Mouse (Mus musculus): ENCODE data around the gene Nek4.

The Nek4 gene

DNA sequence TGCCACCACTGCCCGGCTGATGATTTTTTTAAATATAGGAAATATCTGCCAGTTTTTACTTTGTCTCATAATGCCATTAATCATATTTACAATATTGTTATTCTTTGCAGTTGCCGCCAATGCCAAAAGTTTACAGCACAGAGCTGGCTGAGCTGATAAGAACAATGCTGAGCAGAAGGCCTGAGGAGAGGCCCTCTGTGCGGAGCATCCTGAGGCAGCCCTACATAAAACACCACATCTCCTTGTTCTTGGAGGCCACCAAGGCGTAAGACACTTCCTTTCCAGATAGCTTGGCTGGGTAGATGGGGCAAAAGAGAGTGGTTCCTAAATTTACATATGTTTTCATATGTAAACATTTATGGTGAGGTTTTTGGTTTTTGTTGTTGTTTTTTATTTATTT, 7.9 kb downstream of the Nek4 start:
- no peak for DNase-seq (ENCODE audit: extremely low read depth, insufficient read length, low spot score)

- no peak for DNase-seq (ENCODE audit: extremely low read depth, insufficient read length, low spot score)
Measured at GRCm38 (mm10) chr14:30960366-30960765, 9.2 kb downstream of the Nek4 start.

DNA sequence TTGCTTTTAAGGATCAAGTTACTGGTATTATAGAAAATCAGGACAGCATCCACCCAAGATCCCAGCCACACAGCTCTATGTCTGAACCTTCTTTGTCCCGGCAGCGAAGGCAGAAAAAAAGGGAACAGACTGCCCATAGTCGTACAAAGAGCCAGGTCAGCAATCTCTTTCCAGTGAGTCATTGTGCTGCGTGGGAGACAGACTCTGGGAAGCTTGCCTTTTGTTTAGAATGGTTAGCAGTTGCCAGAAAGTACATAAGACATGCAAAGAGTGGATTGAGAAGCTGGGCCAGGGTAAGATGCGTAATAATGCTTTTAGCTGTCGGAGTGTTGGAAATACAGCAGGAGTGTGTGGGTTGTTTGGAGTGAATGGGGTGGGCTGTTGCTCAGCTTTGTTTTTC, 23.0 kb downstream of the Nek4 start:
- peak; percentile 18 for DNase-seq (ENCODE audit: extremely low read depth, insufficient read length, low spot score)

GRCm38 (mm10) chr14:30976222-30976621, 25.0 kb downstream of the Nek4 start:
- no peak for DNase-seq (ENCODE audit: extremely low read depth, insufficient read length, low spot score)

- no peak for DNase-seq (ENCODE audit: extremely low read depth, insufficient read length, low spot score)
Measured at GRCm38 (mm10) chr14:30996417-30996816, 45.2 kb downstream of the Nek4 start.

- no peak for DNase-seq (ENCODE audit: extremely low read depth, insufficient read length, low spot score)
Measured at GRCm38 (mm10) chr14:31000356-31000755, 49.2 kb downstream of the Nek4 start.

DNA sequence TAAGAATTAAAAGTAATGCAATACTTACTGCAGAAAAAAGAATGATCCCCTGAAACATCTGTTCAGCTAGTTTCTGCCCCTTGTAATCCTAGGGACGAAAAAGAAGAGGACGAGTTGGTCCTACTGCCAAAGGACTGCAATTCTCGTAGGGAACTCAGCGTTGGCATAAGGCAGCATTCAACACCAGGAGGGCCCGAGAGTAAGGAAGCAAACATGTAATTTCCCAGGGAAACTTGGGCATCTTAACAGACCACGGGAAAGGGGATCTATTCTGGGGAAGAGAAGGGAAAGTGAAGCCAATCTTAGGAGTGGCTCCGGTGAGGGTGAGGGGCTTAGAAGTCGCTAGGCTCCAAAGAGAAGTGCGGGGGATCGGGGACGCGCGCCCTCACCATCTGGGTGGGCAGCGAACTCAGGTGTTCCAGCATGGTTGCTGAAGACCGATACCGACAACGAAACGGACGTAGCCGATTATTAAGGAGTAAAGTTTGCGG, 49.7 kb downstream of the Nek4 start:
- DNase-seq (ENCODE audit: extremely low read depth, insufficient read length, low spot score), result no peak

GRCm38 (mm10) chr14:31001307-31002205, 50.4 kb downstream of the Nek4 start, which contains the start of the genes Glt8d1 and Spcs1:
Glt8d1 (plus strand) TSS chr14:31001400.
Spcs1 (minus strand) TSS chr14:31001672.
- peak; percentile 89 for DNase-seq (ENCODE audit: extremely low read depth, insufficient read length, low spot score)

DNA sequence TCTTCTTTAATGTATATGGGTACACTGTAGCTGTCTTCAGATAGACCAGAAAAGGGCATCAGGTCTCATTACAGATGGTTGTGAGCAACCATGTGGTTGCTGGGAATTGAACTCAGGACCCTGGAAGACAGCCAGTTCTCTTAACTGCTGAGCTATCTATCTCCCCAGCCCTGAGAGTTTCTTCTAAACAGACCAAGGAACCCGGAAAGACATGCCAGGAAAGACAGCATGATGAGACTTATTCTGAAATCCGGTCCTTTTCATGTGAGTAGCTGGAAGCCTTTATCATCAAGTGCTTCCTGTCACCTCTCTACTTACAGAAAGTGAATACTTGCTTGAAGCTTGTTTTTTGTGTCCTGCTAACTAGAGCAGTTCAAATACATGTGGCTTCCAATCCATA, 53.4 kb downstream of the Nek4 start:
- no peak for DNase-seq (ENCODE audit: extremely low read depth, insufficient read length, low spot score)

DNA sequence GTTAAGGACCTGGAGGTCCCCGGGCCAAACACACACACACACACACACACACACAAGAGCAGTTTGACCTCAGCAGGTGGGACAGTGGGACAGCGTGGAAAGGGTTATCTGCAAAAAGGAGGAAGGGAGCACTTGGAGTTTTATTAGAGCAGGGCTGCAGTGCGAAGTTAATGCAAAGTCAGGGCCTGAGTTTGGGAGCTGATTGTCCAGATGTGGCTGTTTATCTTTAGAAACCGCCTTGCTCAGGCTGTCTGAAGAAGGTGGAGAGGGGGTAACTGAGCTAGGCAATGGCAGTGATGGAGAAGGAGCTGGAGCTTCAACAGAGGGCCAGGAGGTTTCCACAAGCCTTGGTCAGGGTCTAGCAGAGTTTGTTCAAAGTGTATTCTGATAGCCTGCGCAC, 55.6 kb downstream of the Nek4 start:
- no peak for DNase-seq (ENCODE audit: extremely low read depth, insufficient read length, low spot score)

DNA sequence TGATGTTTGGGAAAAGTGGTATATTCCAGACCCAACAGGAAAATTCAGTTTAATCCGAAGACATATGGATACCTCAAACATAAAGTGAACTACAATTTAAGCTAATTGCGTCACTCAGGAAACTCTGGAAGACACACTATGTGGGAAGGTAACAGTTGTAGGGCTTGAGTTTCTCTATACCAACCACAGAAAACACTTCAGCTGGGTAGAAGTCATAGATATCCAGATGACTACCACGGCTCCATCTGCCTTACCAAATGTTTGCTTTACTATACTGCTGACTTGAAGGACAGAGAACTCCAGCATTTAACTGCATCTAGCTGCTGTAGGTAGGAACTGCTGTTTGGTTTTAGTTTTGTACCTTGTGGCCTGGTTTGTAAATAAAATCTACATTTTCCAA, 60.4 kb downstream of the Nek4 start:
- DNase-seq (ENCODE audit: extremely low read depth, insufficient read length, low spot score), result no peak

GRCm38 (mm10) chr14:31013928-31014327, 62.8 kb downstream of the Nek4 start:
- no peak for DNase-seq (ENCODE audit: extremely low read depth, insufficient read length, low spot score)

DNA sequence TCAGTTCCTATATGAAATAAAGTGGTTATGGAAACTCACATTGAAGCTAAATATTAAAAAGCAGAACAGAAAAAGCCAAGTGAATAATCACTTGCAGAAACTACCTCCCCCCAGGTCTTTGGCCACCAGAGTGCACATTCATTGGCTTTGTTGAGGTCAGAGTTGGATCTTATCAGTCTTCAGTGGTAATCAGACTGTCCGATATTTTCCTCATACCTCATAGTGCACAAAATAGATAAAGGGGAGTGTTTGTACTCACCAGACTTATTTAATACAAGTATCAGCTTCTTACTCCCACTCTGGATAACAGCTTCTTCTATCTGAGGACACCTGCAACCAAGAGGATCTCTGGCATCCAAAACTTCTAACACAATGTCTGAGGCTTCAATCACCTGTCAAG, 64.9 kb downstream of the Nek4 start:
- no peak for DNase-seq (ENCODE audit: extremely low read depth, insufficient read length, low spot score)

DNA sequence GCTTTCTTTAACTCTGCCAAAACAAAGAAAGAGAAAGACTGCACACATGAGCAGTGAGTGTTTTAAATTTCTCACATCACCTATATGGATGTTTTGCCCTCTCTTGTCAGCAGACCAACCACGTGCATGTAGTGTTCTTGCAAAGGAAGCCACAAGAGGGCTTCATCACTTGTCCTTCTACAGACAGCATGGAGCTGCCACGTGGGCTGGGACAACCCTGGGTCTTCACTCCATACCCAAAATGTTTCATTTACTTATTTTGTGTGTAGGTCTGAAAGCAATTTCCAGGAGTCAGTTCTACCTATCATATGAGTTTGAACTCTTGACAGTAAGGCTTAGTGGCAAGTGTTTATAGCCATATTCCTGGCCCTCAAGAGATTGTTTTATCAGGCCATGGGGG, 66.7 kb downstream of the Nek4 start:
- peak; percentile 29 for DNase-seq (ENCODE audit: extremely low read depth, insufficient read length, low spot score)

DNA sequence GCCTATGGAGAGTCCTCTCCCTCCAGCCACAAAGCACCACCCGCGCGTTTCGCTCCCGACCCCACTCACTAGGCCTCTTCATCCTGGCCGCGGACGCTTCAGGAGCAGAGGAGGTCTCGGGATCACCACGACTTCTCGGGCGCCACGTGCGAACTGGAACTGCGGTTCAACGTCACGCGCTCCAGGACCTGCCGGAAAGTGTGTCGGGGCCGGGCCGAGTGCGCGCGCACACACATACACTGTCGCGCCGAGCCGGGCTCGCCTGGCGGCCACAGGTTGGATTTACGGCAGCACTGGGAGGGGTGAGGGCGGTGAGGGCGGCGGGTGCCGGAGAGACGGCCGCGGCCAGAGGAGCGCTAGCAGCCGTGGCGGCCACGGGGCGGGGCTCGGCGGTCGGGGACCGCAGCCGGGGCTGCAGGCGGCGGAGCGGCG, 67.7 kb downstream of the Nek4 start, which contains the start of the genes Pbrm1 and Gnl3:
Pbrm1 (plus strand) TSS at position 279 of the 432 bp plus-strand sequence.
Gnl3 (minus strand) TSS at position 293 of the 432 bp plus-strand sequence.
- peak; percentile 97 for DNase-seq (ENCODE audit: extremely low read depth, insufficient read length, low spot score)

DNA sequence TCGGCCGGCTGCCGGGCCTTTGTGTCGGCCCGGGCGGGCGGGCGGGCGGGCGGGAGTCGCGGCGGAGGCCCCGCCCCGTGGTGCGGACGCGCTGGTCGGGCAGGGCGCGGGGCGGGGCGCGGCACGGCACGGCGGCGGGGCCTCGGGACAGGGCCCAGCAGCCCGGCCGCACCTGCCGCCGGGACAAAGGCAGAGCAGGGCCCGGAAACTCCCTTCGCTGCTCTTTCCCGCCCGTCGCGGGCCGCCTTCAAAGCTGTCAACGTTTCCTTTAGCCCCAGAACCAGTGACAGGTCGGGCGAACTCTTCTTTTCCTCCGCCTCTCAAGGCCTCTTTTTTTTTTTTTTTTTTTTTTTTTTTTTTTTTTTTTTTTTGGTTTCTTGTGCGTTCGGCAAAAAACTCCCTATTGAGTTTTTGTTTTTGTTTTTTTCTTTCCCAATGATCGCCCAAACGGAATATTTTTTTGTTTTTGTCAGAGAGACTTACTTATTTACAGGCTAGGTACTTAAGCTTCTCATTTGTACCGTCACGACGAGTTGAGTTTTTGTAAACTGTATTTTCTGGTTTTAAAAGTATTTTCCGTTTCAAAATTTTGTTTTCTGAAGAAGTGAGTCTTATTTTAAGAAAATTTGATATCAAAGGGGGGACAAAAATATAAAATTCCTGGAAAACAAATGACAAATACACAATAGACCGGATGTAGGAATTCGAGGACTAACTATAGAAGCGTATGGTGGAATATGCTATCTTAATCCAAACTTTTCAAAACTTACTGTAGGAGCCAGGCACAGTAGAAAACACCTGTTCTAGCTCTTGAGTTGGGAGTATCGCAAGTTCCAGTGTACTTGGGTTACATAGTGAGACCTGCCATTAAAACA, 68.4 kb downstream of the Nek4 start:
- peak; percentile 79 for DNase-seq (ENCODE audit: extremely low read depth, insufficient read length, low spot score)

GRCm38 (mm10) chr14:31022579-31022978, 71.4 kb downstream of the Nek4 start:
- DNase-seq (ENCODE audit: extremely low read depth, insufficient read length, low spot score), result no peak

DNA sequence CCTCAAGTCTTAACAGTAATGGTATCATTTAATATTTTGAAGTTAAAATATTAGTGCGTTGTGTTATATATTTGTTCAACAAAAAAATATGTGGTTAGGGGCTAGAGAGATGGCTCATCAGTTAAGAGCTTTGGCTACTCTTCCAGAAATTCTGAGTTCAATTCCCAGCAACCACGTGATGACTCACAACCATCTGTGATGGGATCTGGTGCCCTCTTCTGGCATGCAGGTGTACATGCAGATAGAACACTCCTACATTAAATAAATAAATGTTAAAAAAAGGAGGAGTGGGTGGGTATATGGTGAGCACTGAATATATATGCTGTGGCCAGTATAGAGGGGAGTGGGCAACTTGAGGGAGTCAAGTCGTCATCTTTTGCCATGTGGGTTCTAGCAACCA, 74.6 kb downstream of the Nek4 start:
- peak; percentile 31 for DNase-seq (ENCODE audit: extremely low read depth, insufficient read length, low spot score)
